Mouse (Mus musculus) limb, embryonic 11.5 days (tissue): Measurements from ENCODE around the gene Sp2. TPM values are rescaled to one million over a fixed set of nuclear protein-coding genes. Genes with fewer than 3 reads are reported as not detected.
A peak's percentile ranks its signal among the peaks of the same experiment; 100 is the strongest.

Experiments used
- ATAC-seq: fragments of 200-750 bp; cut with Nextera tagmentation; 2 replicates; pipeline ENCODE4 v1.8.0; 2017; ENCODE audit warnings: low read depth; ENCODE audit not compliant: insufficient number of reproducible peaks, low FRiP score, low TSS enrichment
- DNase-seq: peaks from one replicate; pipeline ENCODE4 v3.0.0-alpha.2; 2015; ENCODE audit warnings: low spot score
- H3K27ac ChIP-seq: fragments of 300-500 bp; sonication (generic); replicated peaks from 2 replicates; pipeline ENCODE4 v1.5.1; 2014; ENCODE audit warnings: low read depth, mild to moderate bottlenecking, low read length
- H3K27me3 ChIP-seq: fragments of 300-500 bp; sonication (generic); 2 replicates; pipeline ENCODE4 v1.6.1; 2014; ENCODE audit warnings: mild to moderate bottlenecking, low read length, mixed read lengths; ENCODE audit not compliant: control insufficient read depth, insufficient read depth
- H3K36me3 ChIP-seq: fragments of 300-500 bp; sonication (generic); 2 replicates; pipeline ENCODE4 v1.6.1; 2014; ENCODE audit warnings: mild to moderate bottlenecking, low read length, moderate library complexity, mixed read lengths; ENCODE audit not compliant: control insufficient read depth, insufficient read depth
- H3K4me1 ChIP-seq: fragments of 300-500 bp; sonication (generic); 2 replicates; pipeline ENCODE4 v1.6.1; 2014; ENCODE audit warnings: low read length, mixed read lengths; ENCODE audit not compliant: control insufficient read depth, insufficient read depth
- H3K4me2 ChIP-seq: fragments of 300-500 bp; sonication (generic); 2 replicates; pipeline ENCODE4 v1.6.1; 2014; ENCODE audit warnings: low read depth, mild to moderate bottlenecking, moderate library complexity; ENCODE audit not compliant: severe bottlenecking
- H3K4me3 ChIP-seq: fragments of 300-500 bp; sonication (generic); 2 replicates; pipeline ENCODE4 v1.5.1; 2014; ENCODE audit warnings: low read depth, low read length
- H3K9ac ChIP-seq: fragments of 300-500 bp; sonication (generic); 2 replicates; pipeline ENCODE4 v1.6.1; 2014; ENCODE audit warnings: mild to moderate bottlenecking, low read length
- H3K9me3 ChIP-seq: fragments of 300-500 bp; sonication (generic); 2 replicates; pipeline ENCODE4 v1.6.1; 2016; ENCODE audit warnings: low read length; ENCODE audit not compliant: control insufficient read depth
- WGBS: fragments of 180-500 bp; shearing (Covaris S2); extraction: QIAGEN DNeasy Blood & Tissue Kit; methylation state at CpG from one replicate; pipeline ENCODE4 v1.1.7; 2014; 5-methylcytosine and 5-hydroxymethylcytosine counted together
- polyA plus RNA-seq: library from polyadenylated mRNA; unstranded; fragments of >200 nt; fragmentation: Nextera tagmentation; extraction: Ambion mirVana; gene quantifications from 2 replicates; pipeline ENCODE4 v1.2.1, GENCODE M21; 2014

Sp2 gene
- polyA plus RNA-seq, 1 experiment from 2014 or later, result 23.4 TPM

GRCm38 (mm10) chr11:96943746-96944304, 38.9 kb downstream of the Sp2 start, which contains the start of gene Pnpo:
Gene Pnpo, minus strand, starts transcription at chr11:96943986.
- peak within 1 kb of the TSS; percentile 91 for H3K4me2 ChIP-seq
- ATAC-seq, result peak; percentile 94
- peaks cover 9% of the 10 kb centered on the region for H3K4me1 ChIP-seq
- H3K9ac ChIP-seq, result peak within 1 kb of the TSS; percentile 47
- peak within 1 kb of the TSS; percentile 50 for H3K4me3 ChIP-seq
- no peaks in the 10 kb centered on the region for H3K27me3 ChIP-seq
- H3K9me3 ChIP-seq, result no peaks in the 10 kb centered on the region
- H3K36me3 ChIP-seq, result no peaks in the 10 kb centered on the region
- no peak within 1 kb of the TSS for H3K27ac ChIP-seq
- WGBS, result under 1% methylated on average over 29 of the region's 29 CpGs
- peak; percentile 91 for DNase-seq

DNA sequence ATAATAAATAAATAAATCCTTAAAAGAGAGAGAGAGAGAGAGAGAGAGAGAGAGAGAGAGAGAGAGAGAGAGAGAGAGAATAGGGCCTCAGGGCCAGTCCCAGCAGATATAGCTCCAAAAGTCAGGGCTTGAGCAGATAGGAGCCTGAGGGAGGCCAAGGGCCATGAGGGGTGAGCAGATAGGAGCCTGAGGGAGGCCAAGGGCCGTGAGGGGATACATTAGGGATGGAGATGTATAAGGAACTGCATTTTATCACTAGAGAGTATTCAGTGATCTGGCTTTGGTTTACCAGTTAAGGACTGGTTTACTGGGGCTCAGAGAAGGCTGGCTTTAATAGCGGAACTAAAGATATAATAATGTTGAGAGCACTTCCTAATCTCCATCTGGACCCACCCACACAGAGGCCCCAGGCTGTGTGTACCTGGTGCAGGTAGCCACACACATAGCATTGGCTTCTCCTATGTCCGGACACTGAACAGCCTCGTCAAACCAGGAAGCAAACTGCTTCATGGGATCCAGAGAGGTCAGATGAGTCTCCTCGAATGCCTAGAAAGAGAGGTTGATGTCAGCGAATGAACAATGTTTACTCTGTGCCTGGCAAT, 40.7 kb downstream of the Sp2 start:
- DNase-seq, result no peak
- peaks cover 9% of the 10 kb centered on the region for H3K4me1 ChIP-seq
- 82% methylated on average over 6 of the region's 6 CpGs for WGBS
- H3K9ac ChIP-seq, result no peak overlapping the region
- no peak overlapping the region for H3K4me3 ChIP-seq
- no peak for ATAC-seq
- H3K9me3 ChIP-seq, result no peaks in the 10 kb centered on the region
- H3K36me3 ChIP-seq, result no peaks in the 10 kb centered on the region
- H3K27ac ChIP-seq, result no peak overlapping the region
- no peak overlapping the region for H3K4me2 ChIP-seq
- H3K27me3 ChIP-seq, result no peaks in the 10 kb centered on the region

- WGBS, result 75% methylated on average over 16 of the region's 16 CpGs
- 0 out of 2 replicates have a peak overlapping the region, but pooled peaks have one; percentile 4 for H3K4me2 ChIP-seq
- H3K27me3 ChIP-seq, result no peaks in the 10 kb centered on the region
- H3K9ac ChIP-seq, result no peak overlapping the region
- DNase-seq (no peak), ATAC-seq (no peak)
- H3K4me1 ChIP-seq, result peaks cover 9% of the 10 kb centered on the region
- H3K4me3 ChIP-seq, result no peak overlapping the region
- H3K27ac ChIP-seq, result no peak overlapping the region
- H3K9me3 ChIP-seq, result no peaks in the 10 kb centered on the region
- no peaks in the 10 kb centered on the region for H3K36me3 ChIP-seq
Measured at GRCm38 (mm10) chr11:96940578-96941465, 41.9 kb downstream of the Sp2 start.

DNA sequence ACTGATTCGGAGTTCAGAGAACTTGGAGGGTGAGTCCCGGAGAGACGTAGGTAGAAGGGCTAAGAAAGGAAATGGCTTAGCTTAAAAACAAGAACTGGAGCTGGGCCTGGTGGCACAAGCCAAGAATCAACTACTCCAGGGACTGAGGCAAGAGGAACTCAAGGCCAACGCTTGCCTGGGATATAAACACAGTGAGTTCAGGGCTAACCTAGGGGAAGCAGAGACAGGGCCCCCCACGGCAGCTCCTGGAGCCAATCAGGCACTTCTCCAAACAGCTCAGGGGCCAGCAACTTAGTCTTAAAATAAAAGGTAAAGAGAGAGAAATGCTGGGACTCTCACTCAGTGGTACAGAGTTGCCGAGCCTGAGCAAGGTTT, 44.3 kb downstream of the Sp2 start:
- Histone ChIP-seq H3K4me3 (no peak overlapping the region), H3K36me3 (no peaks in the 10 kb centered on the region), H3K9ac (no peak overlapping the region), H3K9me3 (no peaks in the 10 kb centered on the region), H3K4me1 (peaks cover 4% of the 10 kb centered on the region; the same call in 1 of the 2 replicates), H3K27me3 (no peaks in the 10 kb centered on the region), H3K4me2 (no peak overlapping the region), H3K27ac (no peak overlapping the region)
- no peak for ATAC-seq
- 86% methylated on average over 6 of the region's 6 CpGs for WGBS
- no peak for DNase-seq

DNA sequence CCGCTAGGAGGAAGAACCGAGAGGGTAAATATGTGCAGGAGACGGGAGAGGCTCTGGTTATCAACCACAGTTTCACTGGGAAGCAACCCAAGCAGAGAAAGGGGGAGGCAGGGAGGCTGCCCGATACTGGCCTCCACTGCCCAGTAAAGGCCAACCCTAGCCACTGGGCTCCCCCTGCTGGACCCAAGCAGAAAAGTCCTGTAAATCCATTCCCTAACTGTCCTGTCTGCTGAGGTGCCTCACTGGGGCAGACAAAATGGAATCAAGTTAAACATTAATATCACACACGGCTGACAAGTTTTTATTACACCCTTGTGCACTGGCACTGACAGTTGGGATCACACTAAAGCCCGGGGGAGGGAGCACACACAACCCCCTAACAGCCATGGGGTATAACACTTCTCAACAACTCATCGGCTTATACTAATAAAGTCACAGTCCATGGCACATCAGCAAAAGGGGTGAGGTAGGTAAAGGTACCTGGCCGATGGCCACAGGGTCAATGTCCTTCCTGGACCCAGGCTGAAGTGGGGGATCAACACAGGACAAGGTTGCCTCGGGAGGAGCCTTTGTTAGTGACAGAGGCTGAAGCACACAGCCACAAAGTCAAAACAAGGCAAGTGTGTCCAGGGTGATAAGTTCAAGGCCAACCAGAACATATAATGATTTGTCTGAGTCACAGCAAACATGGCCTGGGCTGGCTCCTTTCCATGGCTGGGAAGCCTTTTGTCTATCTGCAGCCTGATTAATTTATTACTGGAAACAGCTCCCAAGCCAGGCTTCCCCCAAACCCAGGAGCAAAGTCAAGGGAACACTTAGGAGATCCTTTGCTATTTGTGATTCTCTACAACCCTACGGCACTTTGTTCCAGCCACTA, 45.0 kb downstream of the Sp2 start:
- Histone ChIP-seq H3K27ac (no peak overlapping the region), H3K9me3 (no peaks in the 10 kb centered on the region), H3K9ac (no peak overlapping the region), H3K4me3 (no peak overlapping the region), H3K27me3 (no peaks in the 10 kb centered on the region), H3K4me1 (0 out of 2 replicates have a peak, but pooled peaks cover 3% of the 10 kb centered on the region), H3K4me2 (no peak overlapping the region), H3K36me3 (no peaks in the 10 kb centered on the region)
- DNase-seq, result peak; percentile 56
- 56% methylated on average over 10 of the region's 10 CpGs for WGBS
- ATAC-seq, result no peak

DNA sequence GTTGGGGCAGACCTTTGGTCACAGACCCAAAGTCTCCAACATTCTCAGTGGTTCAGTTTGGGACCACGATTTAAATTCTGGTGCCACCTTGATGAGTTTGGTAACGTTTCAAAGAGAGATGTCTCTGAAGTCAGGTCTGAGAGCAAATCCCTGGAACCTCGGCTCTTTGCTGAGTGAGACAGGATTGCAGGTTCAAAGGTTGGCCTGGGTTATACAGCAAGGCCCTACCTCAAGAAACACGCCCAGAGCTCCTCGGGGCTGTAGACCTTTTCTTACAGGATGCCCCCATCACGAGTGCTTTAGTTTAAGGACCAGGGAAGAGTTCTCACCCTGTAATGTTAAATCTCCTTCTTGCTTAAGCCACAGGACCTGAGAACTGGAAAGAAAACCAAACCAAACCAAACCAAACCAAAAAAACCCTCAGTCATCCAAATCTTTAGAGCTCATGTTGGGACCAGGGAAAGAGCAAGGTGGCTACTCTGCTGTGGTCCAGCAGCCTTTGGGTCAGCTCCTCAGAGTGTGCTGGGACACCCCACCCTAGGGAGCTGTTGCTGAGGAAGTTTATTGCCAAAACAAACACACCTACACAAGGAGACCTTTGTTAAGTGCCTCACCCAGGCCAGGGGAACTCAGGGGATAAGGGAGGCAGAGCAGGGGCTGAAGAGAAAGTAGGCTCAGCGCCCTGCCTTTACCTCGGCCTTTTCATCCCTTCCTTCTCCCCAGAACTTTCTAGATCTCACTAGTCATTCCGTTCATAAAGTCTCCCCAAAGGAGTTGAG, 46.7 kb downstream of the Sp2 start:
- DNase-seq, result no peak
- no peak overlapping the region for H3K9ac ChIP-seq
- no peak for ATAC-seq
- no peak overlapping the region for H3K27ac ChIP-seq
- no peak overlapping the region for H3K4me2 ChIP-seq
- H3K27me3 ChIP-seq, result no peaks in the 10 kb centered on the region
- 0 out of 2 replicates have a peak, but pooled peaks cover 3% of the 10 kb centered on the region for H3K4me1 ChIP-seq
- WGBS, result 87% methylated on average over 9 of the region's 9 CpGs
- no peaks in the 10 kb centered on the region for H3K36me3 ChIP-seq
- no peaks in the 10 kb centered on the region for H3K9me3 ChIP-seq
- H3K4me3 ChIP-seq, result no peak overlapping the region

- H3K4me2 ChIP-seq, result no peak overlapping the region; the same call in 1 of the 2 replicates
- H3K9me3 ChIP-seq, result no peaks in the 10 kb centered on the region
- no peaks in the 10 kb centered on the region for H3K36me3 ChIP-seq
- DNase-seq (peak; percentile 55), ATAC-seq (no peak)
- H3K27ac ChIP-seq, result no peak overlapping the region
- no peak overlapping the region for H3K9ac ChIP-seq
- WGBS, result 25% methylated on average over 12 of the region's 12 CpGs
- no peak overlapping the region for H3K4me3 ChIP-seq
- peaks cover under 1% of the 10 kb centered on the region for H3K27me3 ChIP-seq
- 0 out of 2 replicates have a peak, but pooled peaks cover 3% of the 10 kb centered on the region for H3K4me1 ChIP-seq
Measured at GRCm38 (mm10) chr11:96934921-96935356, 47.8 kb downstream of the Sp2 start.
